Mouse (Mus musculus) megakaryocyte, adult 5-6 weeks (primary cell): ENCODE data around the gene Bcl2l13. TPM values are rescaled to one million over a fixed set of nuclear protein-coding genes. Genes with fewer than 3 reads are reported as not detected.
"Not testable (repeated sequence)": the region's sequence is repeated elsewhere in the genome, so short reads cannot be mapped to it uniquely, and the experiment has no call there.

Experiments used
- ATAC-seq: 2 replicates; pipeline ENCODE4 v1.8.0; 2016; ENCODE audit warnings: mild to moderate bottlenecking, inconsistent platforms; ENCODE audit not compliant: poor library complexity, severe bottlenecking
- total RNA-seq, 2 experiments: library from RNA; stranded (forward) in 1 of 2; stranded (reverse) in 1 of 2; fragments of 153-499, 151-499 nt in 1 of 2; fragments of 221-1000, 200-1000 nt in 1 of 2; gene quantifications; 2 replicates each; pipeline versions ENCODE4 v1.2.3 to v1.2.4; 2015 to 2017

The Bcl2l13 gene
- 12.3 and 14.6 TPM in 2 replicates for total RNA-seq (2015)
- total RNA-seq (2017), result 16.3 and 24.5 TPM in 2 replicates

DNA sequence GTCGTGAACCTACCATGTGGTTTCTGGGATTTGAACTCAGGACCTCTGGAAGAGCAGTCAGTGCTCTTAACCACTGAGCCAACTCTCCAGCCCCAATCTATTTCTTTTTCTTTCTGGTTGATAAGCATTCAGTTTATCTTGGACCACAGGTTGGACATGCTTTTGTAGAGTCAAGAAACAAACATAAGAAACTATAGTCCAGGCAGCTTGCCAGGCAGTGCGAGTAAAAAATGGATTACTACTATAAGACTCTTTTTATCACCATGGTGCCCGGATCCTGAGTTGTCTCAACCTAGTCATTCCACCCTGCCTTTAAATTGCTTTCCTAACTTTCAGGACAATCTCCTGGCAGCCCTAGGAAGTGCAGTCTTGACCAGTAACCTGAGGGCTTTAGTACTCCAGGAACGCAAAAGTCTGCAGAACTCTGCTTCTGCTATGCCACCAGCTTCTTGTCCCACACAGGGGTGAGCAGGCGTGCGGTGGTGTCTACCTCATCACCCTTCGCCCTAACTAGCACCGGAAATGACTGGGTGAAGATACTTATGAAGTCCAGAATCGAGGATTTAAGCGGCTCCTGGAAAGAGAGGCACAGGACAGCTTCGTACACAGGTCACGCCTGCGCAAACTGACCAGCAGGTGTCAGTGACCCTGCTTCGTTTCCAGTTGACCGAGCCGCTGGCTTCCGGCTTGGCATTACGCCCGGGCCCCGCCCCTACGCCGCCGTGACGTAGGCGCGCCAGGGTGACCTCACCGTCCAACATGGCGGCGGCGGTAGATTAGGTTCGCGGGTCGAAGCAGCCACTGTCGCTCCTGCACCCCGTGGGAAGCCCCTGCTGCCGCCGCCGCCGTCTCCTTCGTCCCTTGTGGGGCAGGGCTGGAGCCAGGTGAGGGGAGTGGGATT lies at the start of gene Bcl2l13:
Gene Bcl2l13 (plus strand): TSS at position 739 of the 901 bp plus-strand sequence.
- peak; percentile 91 for ATAC-seq

DNA sequence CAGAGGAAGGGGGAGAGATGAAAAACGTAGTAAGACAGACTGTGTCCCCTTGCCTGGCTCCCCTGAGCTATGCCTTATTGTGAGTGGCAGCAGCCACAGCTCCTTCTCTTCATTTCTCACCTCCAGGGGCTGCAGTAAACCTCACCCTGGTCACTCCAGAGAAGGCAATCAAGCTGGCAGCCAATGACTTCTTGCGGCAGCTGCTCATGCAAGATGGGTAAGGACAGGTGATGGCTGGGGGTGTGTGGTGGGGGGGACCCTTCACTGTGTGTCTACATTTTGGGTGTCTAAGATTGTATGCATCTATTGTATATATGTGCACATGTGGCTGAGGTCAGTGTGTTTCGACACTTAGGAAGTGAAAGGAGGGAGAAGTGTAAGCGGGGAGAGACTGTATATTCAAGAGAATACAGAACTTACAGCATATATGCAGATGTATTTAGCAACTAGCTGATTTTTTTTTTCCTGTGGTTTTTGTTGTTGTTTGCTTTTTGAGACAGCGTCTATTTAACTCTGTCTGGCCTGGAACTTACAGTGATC lies 47.9 kb upstream of the Bcl2l13 start:
- peak; percentile 74 for ATAC-seq

GRCm38 (mm10) chr6:120788904-120789303 lies 47.1 kb upstream of the Bcl2l13 start:
- ATAC-seq, result no peak

DNA sequence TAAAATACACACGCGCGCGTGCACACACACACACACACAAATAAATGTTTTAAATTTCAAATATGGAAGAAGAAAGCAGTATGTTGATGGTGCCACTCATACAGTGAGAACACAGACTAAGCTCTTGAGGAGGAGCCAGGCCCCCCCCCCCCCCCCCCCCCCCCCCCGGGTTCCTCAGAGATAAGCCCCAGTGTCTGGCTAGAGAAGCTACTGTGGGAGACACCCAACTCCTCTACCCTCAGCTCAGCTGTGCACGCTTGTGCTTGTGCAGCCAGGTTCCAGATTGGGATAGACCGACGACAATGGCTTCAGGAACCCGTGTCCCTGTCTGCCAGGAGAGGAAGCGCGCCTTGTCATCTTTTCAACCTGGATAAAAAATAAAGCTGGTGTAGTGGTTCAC lies 45.9 kb upstream of the Bcl2l13 start:
- no peak for ATAC-seq

DNA sequence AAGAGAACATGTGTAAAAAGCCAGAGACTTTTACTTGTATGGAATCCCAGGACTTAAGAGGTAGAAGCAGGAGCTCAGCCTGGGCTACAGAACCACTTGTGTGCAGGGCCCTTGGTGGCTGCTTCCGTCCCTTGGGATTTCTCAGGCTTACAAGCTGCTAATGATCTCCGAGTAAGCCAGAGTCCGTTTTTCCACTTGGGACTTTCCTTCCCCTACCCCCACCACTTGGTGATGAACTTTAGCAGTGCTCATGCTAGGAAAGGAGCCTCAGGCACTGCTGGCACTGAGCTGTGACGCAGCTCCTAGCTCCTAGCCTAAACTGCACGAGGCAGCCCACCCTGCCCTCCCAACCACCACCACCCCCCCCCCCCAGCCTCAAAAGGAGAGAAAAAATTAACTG lies 45.3 kb upstream of the Bcl2l13 start:
- ATAC-seq, result no peak

DNA sequence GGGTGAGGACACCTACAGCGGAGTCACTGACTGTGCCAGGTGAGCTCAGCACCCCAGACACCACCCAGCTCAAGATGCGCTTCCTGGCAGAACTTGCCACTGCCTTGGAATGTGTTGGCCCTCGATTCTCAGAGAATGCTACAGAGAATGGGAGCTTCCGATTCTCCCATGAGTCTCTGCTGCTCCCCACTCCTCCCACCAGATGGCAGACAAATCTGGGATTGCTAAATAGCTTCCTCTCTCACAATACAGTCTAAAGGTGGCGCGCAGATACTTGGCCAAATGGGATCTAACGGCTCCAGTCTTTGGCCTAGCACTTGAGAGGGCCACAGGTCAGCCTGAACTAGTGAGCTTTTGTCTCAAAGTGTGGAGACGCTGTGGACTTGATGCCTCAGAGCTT lies 43.1 kb upstream of the Bcl2l13 start:
- ATAC-seq, result no peak

DNA sequence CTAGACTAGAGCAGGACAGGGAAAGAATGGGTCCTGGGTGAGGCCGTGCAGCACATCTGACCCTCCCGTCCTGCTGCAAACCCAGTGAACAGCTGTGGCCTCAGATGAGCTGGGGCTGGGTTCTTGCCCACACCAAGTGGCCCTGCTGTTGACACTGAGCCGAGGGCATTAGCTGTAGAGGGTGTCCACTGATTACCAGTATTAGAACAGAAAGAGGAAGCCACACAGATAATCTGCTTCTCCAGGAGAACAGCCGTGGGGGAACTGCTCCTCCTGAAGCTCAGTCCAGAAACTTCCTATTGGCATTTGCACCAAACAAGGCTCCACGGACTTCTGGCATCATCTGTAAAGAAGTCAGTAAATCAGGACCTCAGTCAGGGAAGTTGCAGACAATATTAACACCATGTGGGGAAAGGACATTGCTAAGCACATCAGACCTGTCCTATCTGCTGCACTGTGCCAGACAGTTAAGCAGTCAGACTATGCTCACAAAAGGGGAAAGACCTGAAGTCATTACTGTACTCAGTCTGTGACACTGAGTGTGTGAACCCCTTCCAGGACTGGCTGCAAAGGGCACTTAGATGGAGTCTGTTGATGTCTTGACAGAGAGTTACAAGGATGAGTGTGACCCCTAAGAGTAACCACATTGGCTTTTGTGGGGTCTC lies 40.5 kb upstream of the Bcl2l13 start:
- ATAC-seq, result peak; percentile 25; the same call in 1 of the 2 replicates

DNA sequence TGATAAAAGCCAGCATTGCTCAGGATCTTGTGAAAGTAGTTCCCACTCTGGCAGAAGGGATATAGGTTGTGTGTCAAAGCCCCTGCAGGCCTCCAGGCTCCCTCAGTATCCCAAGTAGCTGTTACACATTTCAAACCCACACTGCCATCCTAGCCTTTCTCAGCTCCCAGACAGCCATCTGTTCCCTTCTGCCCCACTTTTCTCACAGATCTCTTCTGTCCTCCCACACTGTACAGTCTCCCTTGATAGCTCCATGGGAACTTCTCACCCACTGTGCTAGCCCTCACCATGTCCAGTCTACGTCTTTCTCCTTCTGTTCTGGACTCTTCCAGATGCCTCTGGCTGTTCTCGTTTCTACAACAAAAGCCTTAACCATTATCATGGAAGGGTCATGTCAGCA lies 39.9 kb upstream of the Bcl2l13 start:
- ATAC-seq, result no peak

DNA sequence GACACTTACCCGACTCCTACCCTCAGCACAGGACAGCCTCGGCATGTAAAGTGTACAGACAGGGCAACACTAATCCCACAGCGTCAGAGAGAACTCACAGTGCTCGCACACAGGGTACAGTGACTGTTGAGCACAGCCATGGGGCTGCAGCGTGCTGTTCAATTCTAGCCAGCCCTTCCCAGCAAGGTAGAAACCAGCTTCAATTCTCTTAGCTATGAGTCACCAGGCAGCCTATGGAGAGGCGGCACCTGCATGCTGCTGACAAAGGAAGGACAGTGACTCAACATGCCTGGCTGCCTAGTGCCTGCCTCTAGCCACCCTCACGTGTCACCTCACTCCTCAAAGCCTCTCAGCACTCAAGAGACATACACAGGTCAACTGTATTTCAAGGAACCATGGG lies 38.0 kb upstream of the Bcl2l13 start:
- no peak for ATAC-seq

- ATAC-seq, result no peak
Observed at GRCm38 (mm10) chr6:120798905-120799304, 37.1 kb upstream of the Bcl2l13 start.

DNA sequence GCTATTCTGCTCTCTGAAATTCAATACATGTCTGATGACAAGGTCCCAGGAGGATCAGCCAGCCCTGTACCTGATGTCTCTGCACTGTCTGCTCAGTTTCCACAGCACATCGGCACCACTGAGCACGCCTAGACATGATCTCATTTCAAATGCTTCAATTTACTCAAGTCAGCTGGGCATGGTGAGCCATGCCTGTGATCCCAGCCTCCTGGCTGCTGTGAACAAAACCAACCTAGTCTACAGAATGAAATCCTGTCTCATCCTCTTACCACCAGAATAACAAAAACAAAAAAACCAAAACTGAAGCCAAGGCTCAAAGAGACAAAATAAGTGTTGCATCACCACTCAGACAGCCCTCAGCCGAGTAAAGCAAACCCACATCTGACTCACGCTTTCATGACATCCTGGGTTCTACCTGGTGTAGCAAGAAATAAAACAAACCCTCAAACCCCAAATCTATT lies 36.4 kb upstream of the Bcl2l13 start:
- ATAC-seq, result peak; percentile 33; the same call in 1 of the 2 replicates

DNA sequence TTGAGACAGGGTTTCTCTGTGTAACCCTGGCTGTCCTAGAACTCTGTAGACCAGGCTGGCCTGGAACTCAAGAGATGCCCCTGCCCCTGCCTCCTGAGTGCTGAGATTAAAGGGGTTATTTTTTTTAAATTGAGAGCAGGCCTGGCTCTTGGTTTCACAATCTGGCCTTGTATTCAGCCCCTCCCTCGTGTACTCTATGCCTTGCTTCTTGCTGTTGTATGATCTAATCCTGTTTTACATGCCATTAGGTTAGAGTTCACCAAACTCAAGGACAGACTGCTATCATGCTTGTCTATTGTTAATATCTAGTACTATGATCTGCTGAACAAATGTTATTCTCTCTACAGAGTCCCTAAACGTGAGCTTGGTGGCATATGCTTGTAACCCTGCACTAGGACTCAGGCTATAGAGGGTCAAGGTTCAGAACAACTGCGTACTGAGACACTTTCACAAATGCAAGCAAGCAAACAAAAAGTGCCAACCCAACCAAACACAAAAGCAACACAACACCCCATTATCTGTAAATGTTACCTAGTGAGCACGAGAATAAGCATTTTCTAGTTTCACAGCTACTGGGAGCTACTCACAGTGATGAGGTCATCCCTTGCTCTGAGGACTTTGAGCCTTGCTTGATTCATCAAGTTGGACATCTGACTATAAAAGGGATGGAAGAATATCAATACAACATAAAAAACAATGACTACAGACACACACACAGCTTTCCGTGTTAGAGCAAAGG lies 28.8 kb upstream of the Bcl2l13 start:
- ATAC-seq, result no peak

GRCm38 (mm10) chr6:120807738-120808081 lies 28.3 kb upstream of the Bcl2l13 start:
- no peak for ATAC-seq

DNA sequence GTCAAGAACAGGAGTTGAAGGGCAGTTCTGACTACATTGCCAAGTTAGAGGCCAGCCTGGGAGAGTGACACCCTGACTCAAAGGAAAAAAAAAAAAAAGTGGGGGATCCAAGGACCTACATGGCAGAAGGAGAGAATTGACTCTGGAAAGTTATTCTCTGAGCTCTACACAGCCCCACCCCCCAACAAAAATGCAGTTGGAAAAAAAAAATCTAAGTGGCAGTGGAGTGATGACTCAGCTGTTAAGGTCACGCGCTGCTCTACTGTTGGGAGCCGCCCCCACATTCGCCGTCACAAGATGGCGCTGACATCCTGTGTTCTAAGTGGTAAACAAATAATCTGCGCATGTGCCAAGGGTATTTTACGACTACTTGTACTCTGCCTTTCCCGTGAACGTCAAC lies 24.0 kb upstream of the Bcl2l13 start:
- ATAC-seq, result not testable (repeated sequence)

- ATAC-seq, result no peak
Observed at GRCm38 (mm10) chr6:120819294-120819693, 16.7 kb upstream of the Bcl2l13 start.

DNA sequence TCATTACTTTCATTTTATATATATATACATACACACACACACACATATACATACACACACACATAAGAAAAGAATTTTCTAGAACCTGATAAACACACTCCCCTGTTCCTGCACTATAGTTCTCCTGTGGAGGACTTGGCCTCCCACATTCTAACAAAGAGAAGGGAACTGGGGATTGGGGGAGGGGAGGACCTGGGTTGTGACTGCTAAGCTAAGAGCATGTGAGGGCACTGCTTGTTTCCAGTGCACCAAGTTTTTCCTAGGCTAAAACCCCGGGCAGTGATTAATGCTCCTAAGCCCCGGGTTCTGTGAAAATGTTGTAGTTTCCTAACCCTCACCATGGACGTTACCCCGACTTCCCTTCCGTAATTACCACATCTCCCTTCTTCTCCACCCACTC lies 15.9 kb upstream of the Bcl2l13 start:
- ATAC-seq, result peak; percentile 46

GRCm38 (mm10) chr6:120820941-120821340 lies 15.1 kb upstream of the Bcl2l13 start:
- ATAC-seq, result no peak

DNA sequence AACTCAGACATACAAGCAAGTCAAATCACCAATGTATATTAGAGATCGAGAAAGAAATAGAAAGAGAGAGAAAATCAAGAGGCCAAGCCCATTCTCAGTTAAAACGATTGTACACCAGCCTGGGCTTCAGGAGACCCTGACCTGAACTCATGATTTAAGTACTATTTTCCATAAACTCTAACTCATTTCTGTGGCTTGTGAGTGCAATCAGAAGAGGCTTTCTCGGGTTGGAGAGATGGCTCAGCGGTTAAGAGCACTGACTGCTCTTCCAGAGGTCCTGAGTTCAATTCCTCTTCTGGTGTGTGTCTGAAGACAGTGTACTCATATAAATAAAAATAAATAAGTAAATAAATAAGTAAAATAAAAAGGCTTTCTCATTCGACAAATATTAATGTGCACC lies 14.3 kb upstream of the Bcl2l13 start:
- no peak for ATAC-seq

DNA sequence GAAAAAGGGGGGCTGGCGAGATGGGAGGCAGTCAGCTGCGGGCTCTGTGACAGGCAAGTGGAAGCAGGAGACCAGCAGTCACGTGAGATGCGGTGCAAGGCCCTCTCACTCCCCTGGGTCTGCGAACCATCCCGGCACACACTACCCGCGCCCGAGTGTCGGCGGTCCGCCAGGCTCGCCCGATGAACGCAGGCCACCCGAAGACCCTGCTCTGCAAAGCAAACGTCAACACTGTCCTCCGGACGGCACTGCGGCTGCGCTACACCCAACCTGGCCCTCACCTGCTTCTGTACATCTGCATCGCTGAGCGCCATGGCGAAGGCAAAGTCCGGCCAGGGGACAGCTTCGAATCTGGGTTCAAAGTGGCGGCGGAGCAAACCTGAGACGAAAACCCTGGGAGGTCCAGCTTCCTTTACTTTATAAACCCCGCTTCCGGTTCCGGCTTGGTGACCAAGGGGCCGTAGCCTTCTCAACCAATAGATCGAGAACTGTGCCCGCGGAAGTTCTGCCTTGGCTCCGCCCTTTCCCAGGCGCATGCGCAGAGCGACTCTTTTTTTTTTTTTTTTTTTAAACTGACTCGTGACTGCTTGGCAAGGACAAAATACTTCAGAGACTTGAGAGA lies 13.6 kb upstream of the Bcl2l13 start, which contains the start of gene Atp6v1e1:
Gene Atp6v1e1 (minus strand): TSS at position 487 of the 622 bp plus-strand sequence.
- ATAC-seq, result peak; percentile 93

GRCm38 (mm10) chr6:120822937-120823614 lies 12.9 kb upstream of the Bcl2l13 start:
- no peak for ATAC-seq
